Mouse (Mus musculus) heart, embryonic 11.5 days (tissue): Measurements from ENCODE around the gene Gm13287. TPM values are rescaled to one million over a fixed set of nuclear protein-coding genes. Genes with fewer than 3 reads are reported as not detected.
A peak's percentile ranks its signal among the peaks of the same experiment; 100 is the strongest.
"Not testable (repeated sequence)": the region's sequence is repeated elsewhere in the genome, so short reads cannot be mapped to it uniquely, and the experiment has no call there.

Experiments used
- ATAC-seq: fragments of 200-750 bp; cut with Nextera tagmentation; replicated peaks from 2 replicates; pipeline ENCODE4 v1.8.0; 2017; ENCODE audit warnings: moderate library complexity; ENCODE audit not compliant: insufficient number of reproducible peaks, low FRiP score, low TSS enrichment
- H3K27ac ChIP-seq: fragments of 300-500 bp; sonication (generic); 2 replicates; pipeline ENCODE4 v1.5.1; 2014; ENCODE audit warnings: mild to moderate bottlenecking, low read depth, low read length
- H3K27me3 ChIP-seq: fragments of 300-500 bp; sonication (generic); 2 replicates; pipeline ENCODE4 v1.6.1; 2014; ENCODE audit warnings: mild to moderate bottlenecking, low read length, mixed read lengths; ENCODE audit not compliant: control insufficient read depth, insufficient read depth
- H3K36me3 ChIP-seq: fragments of 300-500 bp; sonication (generic); 2 replicates; pipeline ENCODE4 v1.6.1; 2014; ENCODE audit warnings: mild to moderate bottlenecking, low read length, moderate library complexity, mixed read lengths; ENCODE audit not compliant: control insufficient read depth, insufficient read depth
- H3K4me1 ChIP-seq: fragments of 300-500 bp; sonication (generic); 2 replicates; pipeline ENCODE4 v1.6.1; 2014; ENCODE audit warnings: low read length; ENCODE audit not compliant: control insufficient read depth, insufficient read depth
- H3K4me2 ChIP-seq: fragments of 300-500 bp; sonication (generic); 2 replicates; pipeline ENCODE4 v1.6.1; 2014; ENCODE audit warnings: mild to moderate bottlenecking, moderate library complexity
- H3K4me3 ChIP-seq: fragments of 300-500 bp; sonication (generic); 2 replicates; pipeline ENCODE4 v1.5.1; 2014; ENCODE audit warnings: low read depth, low read length
- H3K9ac ChIP-seq: fragments of 300-500 bp; sonication (generic); 2 replicates; pipeline ENCODE4 v1.6.1; 2014; ENCODE audit warnings: mild to moderate bottlenecking, low read depth, low read length, moderate library complexity
- H3K9me3 ChIP-seq: fragments of 300-500 bp; sonication (generic); replicated peaks from 2 replicates; pipeline ENCODE4 v1.6.1; 2016; ENCODE audit warnings: low read length; ENCODE audit not compliant: control insufficient read depth
- WGBS: fragments of 180-500 bp; shearing (Covaris S2); extraction: QIAGEN DNeasy Blood & Tissue Kit; methylation state at CpG from one replicate; pipeline ENCODE4 v1.1.7; 2014; ENCODE audit not compliant: insufficient replicate concordance; 5-methylcytosine and 5-hydroxymethylcytosine counted together
- polyA plus RNA-seq: library from polyadenylated mRNA; unstranded; fragments of >200 nt; fragmentation: Nextera tagmentation; extraction: Ambion mirVana; gene quantifications from 2 replicates; pipeline ENCODE4 v1.2.1, GENCODE M21; 2014

Gene Gm13287
- polyA plus RNA-seq, 1 experiment from 2014 or later: not detected

GRCm38 (mm10) chr4:88762341-88762740 lies 40.7 kb upstream of the Gm13287 start:
- not testable (repeated sequence) for H3K4me2 ChIP-seq, H3K9ac ChIP-seq, H3K27me3 ChIP-seq, H3K9me3 ChIP-seq, H3K36me3 ChIP-seq, ATAC-seq, H3K4me3 ChIP-seq, H3K27ac ChIP-seq, H3K4me1 ChIP-seq
- WGBS: 44% methylated on average over 8 of the region's 9 CpGs

DNA sequence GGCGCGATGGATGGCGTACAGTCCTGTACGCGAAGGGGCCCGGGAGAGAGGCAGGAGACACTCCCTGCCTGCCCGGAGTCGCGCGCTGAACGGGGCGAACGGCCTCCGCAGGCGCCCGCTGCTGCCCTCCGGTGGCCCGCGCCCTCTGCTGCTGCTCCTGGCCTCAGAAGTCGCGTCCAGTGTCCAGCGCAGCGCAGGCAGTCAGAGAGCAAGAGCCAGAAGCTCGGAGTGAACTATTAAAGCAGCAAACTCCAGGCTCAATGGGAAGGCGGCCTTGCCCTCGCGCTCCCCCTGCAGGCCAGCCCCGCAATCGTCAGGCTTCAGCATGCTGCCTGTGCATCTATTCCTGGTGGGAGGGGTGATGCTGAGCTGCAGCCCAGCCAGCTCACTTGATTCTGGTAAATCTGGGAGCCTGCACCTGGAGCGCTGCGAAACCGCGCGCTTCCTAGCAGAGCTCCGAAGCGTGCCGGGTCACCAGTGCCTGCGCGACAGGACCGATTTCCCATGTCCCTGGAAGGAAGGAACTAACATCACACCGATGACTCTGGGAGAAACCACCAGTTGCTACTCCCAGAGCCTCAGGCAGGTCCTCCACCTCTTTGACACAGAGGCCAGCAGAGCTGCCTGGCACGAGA lies 39.6 kb upstream of the Gm13287 start:
- not testable (repeated sequence) for H3K9ac ChIP-seq, H3K27ac ChIP-seq, H3K36me3 ChIP-seq, H3K27me3 ChIP-seq, H3K9me3 ChIP-seq, H3K4me1 ChIP-seq, ATAC-seq
- Histone ChIP-seq H3K4me2 (peak overlapping the region; percentile 44), H3K4me3 (peak overlapping the region; percentile 25; the same call in 1 of the 2 replicates)
- 4% methylated on average over 24 of the region's 42 CpGs for WGBS

- not testable (repeated sequence) for H3K36me3 ChIP-seq, H3K9ac ChIP-seq, ATAC-seq, H3K4me1 ChIP-seq, H3K9me3 ChIP-seq, H3K27me3 ChIP-seq, H3K27ac ChIP-seq, H3K4me2 ChIP-seq, H3K4me3 ChIP-seq
- no CpG with 5 or more reads among the region's 32 CpGs for WGBS
Observed at GRCm38 (mm10) chr4:88773534-88773933, 29.5 kb upstream of the Gm13287 start, which contains the start of gene Gm13290. Gene Gm13290 (plus strand): TSS chr4:88773834.

GRCm38 (mm10) chr4:88776622-88777021 lies 26.4 kb upstream of the Gm13287 start, which contains the start of gene Gm13289:
Gene Gm13289 (plus strand): TSS chr4:88776922.
- H3K36me3 ChIP-seq, H3K4me3 ChIP-seq, ATAC-seq, H3K4me2 ChIP-seq, H3K4me1 ChIP-seq, H3K27ac ChIP-seq, H3K9me3 ChIP-seq, H3K9ac ChIP-seq, H3K27me3 ChIP-seq: not testable (repeated sequence)
- WGBS: no CpG with 5 or more reads among the region's 29 CpGs

GRCm38 (mm10) chr4:88779550-88779949 lies 23.5 kb upstream of the Gm13287 start, which contains the start of gene Gm13272:
Gene Gm13272 (plus strand): TSS chr4:88779850.
- not testable (repeated sequence) for H3K4me2 ChIP-seq, ATAC-seq, H3K27ac ChIP-seq, H3K27me3 ChIP-seq, H3K4me3 ChIP-seq, H3K4me1 ChIP-seq, H3K36me3 ChIP-seq, H3K9ac ChIP-seq, H3K9me3 ChIP-seq
- no CpG with 5 or more reads among the region's 29 CpGs for WGBS

DNA sequence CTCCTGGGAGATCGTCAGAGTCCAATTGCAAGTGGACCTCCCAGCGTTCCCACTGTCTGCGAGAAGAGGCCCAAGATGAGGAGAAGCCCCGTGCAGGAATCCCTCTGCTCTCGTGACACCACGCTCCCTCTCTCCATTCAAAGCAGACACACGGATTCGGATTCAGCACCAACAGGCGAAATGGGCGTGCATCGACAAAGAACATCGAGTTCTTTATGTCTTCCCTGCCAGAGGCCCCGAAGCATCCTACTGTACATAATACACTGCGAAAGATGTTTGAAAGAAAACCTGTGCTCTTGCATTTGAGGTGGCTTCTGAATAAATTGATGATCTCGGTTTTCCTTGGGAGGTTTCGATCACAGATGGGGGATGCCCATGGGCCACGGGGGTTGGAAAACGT lies 22.7 kb upstream of the Gm13287 start:
- H3K9me3 ChIP-seq, ATAC-seq, H3K27ac ChIP-seq, H3K4me1 ChIP-seq, H3K36me3 ChIP-seq, H3K4me3 ChIP-seq, H3K27me3 ChIP-seq, H3K9ac ChIP-seq, H3K4me2 ChIP-seq: not testable (repeated sequence)
- 33% methylated on average over 15 of the region's 18 CpGs for WGBS

DNA sequence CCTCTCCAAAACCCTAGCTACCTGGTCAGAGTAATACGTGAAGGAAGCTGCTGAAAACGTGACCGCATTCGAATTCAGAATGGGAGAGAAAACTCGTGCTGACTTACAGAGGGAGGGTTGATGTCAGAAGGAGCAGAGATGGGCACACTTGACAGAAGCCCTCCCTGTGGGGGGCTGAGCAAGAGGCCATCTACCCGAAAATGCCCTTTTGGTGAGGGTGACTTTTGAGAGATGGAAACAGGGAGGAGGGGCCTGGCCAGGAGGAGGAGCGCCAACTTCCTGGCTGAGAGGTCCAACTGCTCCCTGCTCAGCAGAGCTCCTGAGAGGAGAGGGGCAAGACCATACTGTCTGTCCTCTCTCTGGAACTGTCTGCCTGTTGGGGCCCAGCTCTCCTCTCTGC lies 21.2 kb upstream of the Gm13287 start, which contains the start of gene Ifnz:
TSS of gene Ifnz (plus strand) at position 301 of the 400 bp plus-strand sequence.
- H3K4me1 ChIP-seq, H3K27me3 ChIP-seq, H3K36me3 ChIP-seq, H3K27ac ChIP-seq, H3K9ac ChIP-seq, H3K4me3 ChIP-seq, ATAC-seq, H3K9me3 ChIP-seq: not testable (repeated sequence)
- WGBS: 10% methylated on average over 3 of the region's 7 CpGs
- H3K4me2 ChIP-seq: peak within 1 kb of the TSS; percentile 49

DNA sequence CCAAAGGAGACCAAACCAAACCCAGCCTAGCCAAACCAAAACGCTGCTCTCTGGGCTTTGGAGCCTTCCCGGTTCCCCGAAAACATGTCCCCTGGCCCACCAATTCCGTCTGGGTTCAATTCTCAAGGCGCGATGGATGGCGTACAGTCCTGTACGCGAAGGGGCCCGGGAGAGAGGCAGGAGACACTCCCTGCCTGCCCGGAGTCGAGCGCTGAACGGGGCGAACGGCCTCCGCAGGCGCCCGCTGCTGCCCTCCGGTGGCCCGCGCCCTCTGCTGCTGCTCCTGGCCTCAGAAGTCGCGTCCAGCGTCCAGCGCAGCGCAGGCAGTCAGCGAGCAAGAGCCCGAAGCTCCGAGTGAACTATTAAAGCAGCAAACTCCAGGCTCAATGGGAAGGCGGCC lies 20.7 kb upstream of the Gm13287 start:
- H3K4me1 ChIP-seq, H3K27me3 ChIP-seq, H3K27ac ChIP-seq, H3K9me3 ChIP-seq, H3K36me3 ChIP-seq, ATAC-seq, H3K9ac ChIP-seq, H3K4me3 ChIP-seq: not testable (repeated sequence)
- 0% methylated on average over 3 of the region's 31 CpGs for WGBS
- peak overlapping the region; percentile 49 for H3K4me2 ChIP-seq

DNA sequence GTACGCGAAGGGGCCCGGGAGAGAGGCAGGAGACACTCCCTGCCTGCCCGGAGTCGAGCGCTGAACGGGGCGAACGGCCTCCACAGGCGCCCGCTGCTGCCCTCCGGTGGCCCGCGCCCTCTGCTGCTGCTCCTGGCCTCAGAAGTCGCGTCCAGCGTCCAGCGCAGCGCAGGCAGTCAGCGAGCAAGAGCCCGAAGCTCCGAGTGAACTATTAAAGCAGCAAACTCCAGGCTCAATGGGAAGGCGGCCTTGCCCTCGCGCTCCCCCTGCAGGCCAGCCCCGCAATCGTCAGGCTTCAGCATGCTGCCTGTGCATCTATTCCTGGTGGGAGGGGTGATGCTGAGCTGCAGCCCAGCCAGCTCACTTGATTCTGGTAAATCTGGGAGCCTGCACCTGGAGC lies 17.6 kb upstream of the Gm13287 start, which contains the start of gene Gm13276:
TSS of gene Gm13276 (plus strand) at position 301 of the 400 bp plus-strand sequence.
- not testable (repeated sequence) for H3K9ac ChIP-seq, H3K4me2 ChIP-seq, H3K36me3 ChIP-seq, H3K9me3 ChIP-seq, ATAC-seq, H3K4me1 ChIP-seq, H3K27ac ChIP-seq, H3K27me3 ChIP-seq, H3K4me3 ChIP-seq
- no CpG with 5 or more reads among the region's 27 CpGs for WGBS
